In genomic region chr15:93518941-93519835, GRCm38 (mm10) we compare ENCODE assay signal across 8 mouse cellular contexts.
DNase-seq lines count a peak whose midpoint lies in the region; ATAC-seq and TF ChIP-seq lines count a peak whose summit lies in the region.

No protein-coding gene starts in this region.

- peaks cover 47% of the 10 kb centered on the region for H3K27me3 ChIP-seq in forebrain, embryonic 13.5 days
- no peaks in the 10 kb centered on the region for H3K27me3 ChIP-seq in lung, embryonic 14.5 days (ENCODE audit: insufficient read depth, low read length)
- H3K27me3 ChIP-seq in neural tube, embryonic 15.5 days (replicated peaks) = peaks cover 7% of the 10 kb centered on the region

- peak; percentile 89 for DNase-seq in ES-CJ7 (ENCODE audit: low read depth, low spot score)
- DNase-seq in heart, postnatal 10 days = peak; percentile 94 to 95
- DNase-seq in kidney, postnatal 4 days = peak; percentile 92 to 94
- peak; percentile 85 for DNase-seq in lung, embryonic 14.5 days
- peak; percentile 97 for DNase-seq in testis, postnatal 10 days (ENCODE audit: low spot score)

- peaks cover 26% of the 10 kb centered on the region for H3K4me1 ChIP-seq in forebrain, embryonic 13.5 days
- peaks cover 18% of the 10 kb centered on the region for H3K4me1 ChIP-seq in lung, embryonic 14.5 days (ENCODE audit: insufficient read depth)
- H3K4me1 ChIP-seq in neural tube, embryonic 15.5 days = peaks cover 45% of the 10 kb centered on the region

- under 1% methylated on average over 65 of the region's 85 CpGs for WGBS in forebrain, embryonic 13.5 days
- under 1% methylated on average over 72 of the region's 85 CpGs for WGBS in lung, embryonic 14.5 days
- under 1% methylated on average over 78 of the region's 85 CpGs for WGBS in neural tube, embryonic 15.5 days

- ATAC-seq in cerebellum, adult (ENCODE audit: insufficient number of reproducible peaks, low FRiP score, low TSS enrichment) = peak; percentile 75
- peak; percentile 93 for ATAC-seq in forebrain, embryonic 13.5 days
- ATAC-seq in lung, embryonic 14.5 days (ENCODE audit: insufficient read depth) = peak; percentile 89
- ATAC-seq in neural tube, embryonic 15.5 days (ENCODE audit: low FRiP score) = peak; percentile 82

- no peak overlapping the region; the same call in 1 of the 2 replicates for H3K27ac ChIP-seq in forebrain, embryonic 13.5 days
- peak overlapping the region; percentile 94 for H3K27ac ChIP-seq in lung, embryonic 14.5 days (ENCODE audit: low read depth)
- H3K27ac ChIP-seq in neural tube, embryonic 15.5 days (replicated peaks) = peak overlapping the region; percentile 72

- no peaks in the 10 kb centered on the region for H3K9me3 ChIP-seq in forebrain, embryonic 13.5 days (replicated peaks)
- no peaks in the 10 kb centered on the region for H3K9me3 ChIP-seq in lung, embryonic 14.5 days (ENCODE audit: low read depth, low read length)
- H3K9me3 ChIP-seq in neural tube, embryonic 15.5 days (replicated peaks) = no peaks in the 10 kb centered on the region

- no peaks in the 10 kb centered on the region for H3K36me3 ChIP-seq in forebrain, embryonic 13.5 days (ENCODE audit: poor library complexity, severe bottlenecking)
- no peaks in the 10 kb centered on the region for H3K36me3 ChIP-seq in lung, embryonic 14.5 days (ENCODE audit: insufficient read depth)
- no peaks in the 10 kb centered on the region for H3K36me3 ChIP-seq in neural tube, embryonic 15.5 days

- TF ChIP-seq CTCF in lung, embryonic 14.5 days (IDR thresholded peaks at IDR 0.05; ENCODE audit: low read depth) = peak; percentile 76

- H3K4me3 ChIP-seq in forebrain, embryonic 13.5 days = peak overlapping the region; percentile 71
- peak overlapping the region; percentile 73 for H3K4me3 ChIP-seq in lung, embryonic 14.5 days (ENCODE audit: low read depth, low read length)
- H3K4me3 ChIP-seq in neural tube, embryonic 15.5 days (replicated peaks) = peak overlapping the region; percentile 81

- H3K9ac ChIP-seq in forebrain, embryonic 13.5 days = peak overlapping the region; percentile 71
- peak overlapping the region; percentile 74 for H3K9ac ChIP-seq in lung, embryonic 14.5 days
- peak overlapping the region; percentile 53 for H3K9ac ChIP-seq in neural tube, embryonic 15.5 days (replicated peaks)

- intact Hi-C loops in heart, postnatal 10 days (cut with DNase I) = loop anchor here (1.0 to 5.0 kb wide), 3 partner anchors 57 to 693 kb away; no protein-coding TSS in a partner anchor

- H3K4me2 ChIP-seq in forebrain, embryonic 13.5 days = peak overlapping the region; percentile 91
- peak overlapping the region; percentile 94 for H3K4me2 ChIP-seq in lung, embryonic 14.5 days
- H3K4me2 ChIP-seq in neural tube, embryonic 15.5 days = peak overlapping the region; percentile 96
